7 mouse cellular contexts compared by ENCODE assay signal in genomic region chr1:136017907-136018313, GRCm38 (mm10). TPM values are rescaled to one million over a fixed set of nuclear protein-coding genes. Genes with fewer than 3 reads are reported as not detected.
DNase-seq lines count a peak whose midpoint lies in the region; ATAC-seq lines count a peak whose summit lies in the region.

No protein-coding gene starts in this region.

- no peaks in the 10 kb centered on the region for H3K9me3 ChIP-seq in embryonic facial prominence, embryonic 11.5 days (replicated peaks; ENCODE audit: control insufficient read depth, low read length)
- no peaks in the 10 kb centered on the region for H3K9me3 ChIP-seq in limb, embryonic 10.5 days (replicated peaks)
- no peaks in the 10 kb centered on the region for H3K9me3 ChIP-seq in midbrain, embryonic 13.5 days

- H3K9ac ChIP-seq in embryonic facial prominence, embryonic 11.5 days (replicated peaks; ENCODE audit: low read length): peak overlapping the region; percentile 83
- peak overlapping the region; percentile 87 for H3K9ac ChIP-seq in midbrain, embryonic 13.5 days (replicated peaks)

- H3K36me3 ChIP-seq in embryonic facial prominence, embryonic 11.5 days (replicated peaks; ENCODE audit: control insufficient read depth, insufficient read depth, low read depth, low read length): peaks cover 4% of the 10 kb centered on the region
- H3K36me3 ChIP-seq in limb, embryonic 10.5 days: peaks cover 35% of the 10 kb centered on the region
- peaks cover 26% of the 10 kb centered on the region for H3K36me3 ChIP-seq in midbrain, embryonic 13.5 days

- peak; percentile 98 for ATAC-seq in embryonic facial prominence, embryonic 11.5 days (replicated peaks; ENCODE audit: insufficient number of reproducible peaks, low FRiP score, low TSS enrichment, low read depth)
- ATAC-seq in granulocyte monocyte progenitor cell, adult 5-6 weeks (replicated peaks; ENCODE audit: poor library complexity, severe bottlenecking): peak; percentile 99
- peak; percentile 100 for ATAC-seq in midbrain, embryonic 13.5 days

- peak; percentile 95 for DNase-seq in adrenal gland, postnatal 14 days
- peak; percentile 99 for DNase-seq in embryonic facial prominence, embryonic 11.5 days (ENCODE audit: low spot score)
- DNase-seq in kidney, adult 11 months: peak; percentile 94
- DNase-seq in limb, embryonic 10.5 days (ENCODE audit: low spot score): peak; percentile 90
- DNase-seq in spleen, adult 12 weeks (ENCODE audit: low spot score): peak; percentile 75

- H3K4me1 ChIP-seq in embryonic facial prominence, embryonic 11.5 days (ENCODE audit: control insufficient read depth, insufficient read depth, low read length): no peaks in the 10 kb centered on the region
- H3K4me1 ChIP-seq in limb, embryonic 10.5 days: peaks cover 23% of the 10 kb centered on the region
- H3K4me1 ChIP-seq in midbrain, embryonic 13.5 days (replicated peaks): peaks cover 20% of the 10 kb centered on the region

- H3K4me3 ChIP-seq in embryonic facial prominence, embryonic 11.5 days (ENCODE audit: low read depth, low read length): peak overlapping the region; percentile 74
- H3K4me3 ChIP-seq in limb, embryonic 10.5 days: peak overlapping the region; percentile 83
- H3K4me3 ChIP-seq in midbrain, embryonic 13.5 days (replicated peaks): peak overlapping the region; percentile 64

- H3K27ac ChIP-seq in embryonic facial prominence, embryonic 11.5 days (replicated peaks; ENCODE audit: low read depth, low read length): peak overlapping the region; percentile 68; the same call in 1 of the 2 replicates
- peak overlapping the region; percentile 97 for H3K27ac ChIP-seq in limb, embryonic 10.5 days
- peak overlapping the region; percentile 76 for H3K27ac ChIP-seq in midbrain, embryonic 13.5 days

- 0% methylated on average over 22 of the region's 22 CpGs for WGBS in embryonic facial prominence, embryonic 11.5 days
- WGBS in limb, embryonic 10.5 days: under 1% methylated on average over 22 of the region's 22 CpGs
- WGBS in midbrain, embryonic 13.5 days: under 1% methylated on average over 22 of the region's 22 CpGs

- peak overlapping the region; percentile 87 for H3K4me2 ChIP-seq in embryonic facial prominence, embryonic 11.5 days (ENCODE audit: low read depth, low read length)
- peak overlapping the region; percentile 74 for H3K4me2 ChIP-seq in midbrain, embryonic 13.5 days (replicated peaks)

- H3K27me3 ChIP-seq in embryonic facial prominence, embryonic 11.5 days (ENCODE audit: control insufficient read depth, insufficient read depth, low read length): no peaks in the 10 kb centered on the region
- H3K27me3 ChIP-seq in limb, embryonic 10.5 days (ENCODE audit: low read depth, poor library complexity, severe bottlenecking): no peaks in the 10 kb centered on the region
- no peaks in the 10 kb centered on the region for H3K27me3 ChIP-seq in midbrain, embryonic 13.5 days

RNA-seq across cellular contexts. Expression of gene Tmem9, which starts 10.0 kb away (rescaled TPM):
- 33.9 and 35.7 TPM in 2 replicates for total RNA-seq in adrenal gland, postnatal 14 days (2021)
- 73.4 and 74.4 TPM in 2 replicates for polyA plus RNA-seq in embryonic facial prominence, embryonic 11.5 days (2014; fragmentation: Nextera tagmentation; extraction: Ambion mirVana)
- total RNA-seq in granulocyte monocyte progenitor cell, adult 5-6 weeks (2014; fragmentation: Nextera tagmentation): 5.8 and 14.0 TPM in 2 replicates
- 4.4 and 8.1 TPM in 2 replicates for total RNA-seq in granulocyte monocyte progenitor cell, adult 5-6 weeks (2017)
- 147 and 162 TPM in 2 replicates for polyA plus RNA-seq in limb, embryonic 10.5 days (2016; fragmentation: Nextera tagmentation; extraction: Ambion mirVana)
- 144 and 146 TPM in 2 replicates for polyA plus RNA-seq in midbrain, embryonic 13.5 days (2015; fragmentation: Nextera tagmentation; extraction: Ambion mirVana)

RNA-seq across cellular contexts. Expression of gene Igfn1, which starts 11.8 kb away (rescaled TPM):
- total RNA-seq in adrenal gland, postnatal 14 days (2021): 0.08 TPM in 1 of 2 replicates, not detected in the other
- polyA plus RNA-seq in embryonic facial prominence, embryonic 11.5 days (2014; fragmentation: Nextera tagmentation; extraction: Ambion mirVana): not detected in 2 replicates
- not detected in 2 replicates for total RNA-seq in granulocyte monocyte progenitor cell, adult 5-6 weeks (2014; fragmentation: Nextera tagmentation)
- not detected in 2 replicates for total RNA-seq in granulocyte monocyte progenitor cell, adult 5-6 weeks (2017)
- 0.04 TPM in 1 of 2 replicates, not detected in the other for polyA plus RNA-seq in limb, embryonic 10.5 days (2016; fragmentation: Nextera tagmentation; extraction: Ambion mirVana)
- polyA plus RNA-seq in midbrain, embryonic 13.5 days (2015; fragmentation: Nextera tagmentation; extraction: Ambion mirVana): not detected in 2 replicates

RNA-seq across cellular contexts. Expression of gene Ascl5, which starts 32.7 kb away (rescaled TPM):
- total RNA-seq in adrenal gland, postnatal 14 days (2021): not detected in 2 replicates
- polyA plus RNA-seq in embryonic facial prominence, embryonic 11.5 days (2014; fragmentation: Nextera tagmentation; extraction: Ambion mirVana): 0.42 TPM in 1 of 2 replicates, not detected in the other
- total RNA-seq in granulocyte monocyte progenitor cell, adult 5-6 weeks (2014; fragmentation: Nextera tagmentation): not detected in 2 replicates
- not detected in 2 replicates for total RNA-seq in granulocyte monocyte progenitor cell, adult 5-6 weeks (2017)
- not detected in 2 replicates for polyA plus RNA-seq in limb, embryonic 10.5 days (2016; fragmentation: Nextera tagmentation; extraction: Ambion mirVana)
- polyA plus RNA-seq in midbrain, embryonic 13.5 days (2015; fragmentation: Nextera tagmentation; extraction: Ambion mirVana): not detected in 2 replicates

RNA-seq across cellular contexts. Expression of gene Cacna1s, which starts 34.6 kb away (rescaled TPM):
- 0.26 and 0.30 TPM in 2 replicates for total RNA-seq in adrenal gland, postnatal 14 days (2021)
- polyA plus RNA-seq in embryonic facial prominence, embryonic 11.5 days (2014; fragmentation: Nextera tagmentation; extraction: Ambion mirVana): 0.10 TPM in 1 of 2 replicates, not detected in the other
- not detected in 2 replicates for total RNA-seq in granulocyte monocyte progenitor cell, adult 5-6 weeks (2014; fragmentation: Nextera tagmentation)
- not detected in 2 replicates for total RNA-seq in granulocyte monocyte progenitor cell, adult 5-6 weeks (2017)
- polyA plus RNA-seq in limb, embryonic 10.5 days (2016; fragmentation: Nextera tagmentation; extraction: Ambion mirVana): 0.06 TPM in 1 of 2 replicates, not detected in the other
- polyA plus RNA-seq in midbrain, embryonic 13.5 days (2015; fragmentation: Nextera tagmentation; extraction: Ambion mirVana): 0.22 TPM in 1 of 2 replicates, not detected in the other

Comparison
In these comparisons a context has a peak if more than half of its experiments do, and no peak if none do; other contexts are left out.
1. Peak in every context shown above with its lines: DNase-seq, ATAC-seq, H3K4me3 ChIP-seq and H3K27ac ChIP-seq.